Mouse (Mus musculus): ENCODE data around the gene Rap1b.

DNA sequence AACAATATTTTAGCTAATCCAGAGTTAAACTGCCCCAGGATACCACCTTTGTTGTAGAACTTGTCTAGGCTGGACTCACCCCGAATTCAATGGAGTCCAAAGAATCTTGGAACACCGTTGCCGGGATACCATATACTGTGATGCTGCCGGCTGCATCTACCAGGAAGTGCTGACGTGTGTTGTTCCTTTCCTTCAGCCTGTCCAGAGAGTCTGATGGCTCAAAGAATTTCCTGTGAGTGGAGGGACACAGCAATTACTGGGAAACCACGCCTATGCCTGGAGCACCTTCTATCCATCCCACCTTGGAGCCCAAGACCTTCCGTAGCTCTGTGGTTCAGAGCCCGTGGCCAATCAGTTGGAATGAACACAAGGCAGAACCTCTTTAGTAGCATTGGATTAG lies 20.8 kb upstream of the Rap1b start:
- TF ChIP-seq CTCF (IDR thresholded peaks at IDR 0.05; ENCODE audit: low read depth) = no peak
- TF ChIP-seq EP300 (IDR thresholded peaks at IDR 0.05; ENCODE audit: low read depth) = no peak

Data from liver, embryonic 14.5 days (tissue).